Mouse (Mus musculus) small intestine, adult 2 months (tissue): Measurements from ENCODE around the gene Cxcl9. TPM values are rescaled to one million over a fixed set of nuclear protein-coding genes. Genes with fewer than 3 reads are reported as not detected.

Experiments
- H3K27ac ChIP-seq: fragments of 200-500 bp; 2 replicates; pipeline ENCODE4 v1.5.1; 2012; ENCODE audit warnings: low read depth, low read length, control low read depth, inconsistent platforms; ENCODE audit not compliant: insufficient read depth
- H3K27me3 ChIP-seq: fragments of 200-500 bp; 2 replicates; pipeline ENCODE4 v1.6.1; 2012; ENCODE audit warnings: mild to moderate bottlenecking, moderate library complexity, low read length, inconsistent platforms; ENCODE audit not compliant: control insufficient read depth, insufficient read depth
- H3K36me3 ChIP-seq: fragments of 200-500 bp; 2 replicates; pipeline ENCODE4 v1.6.1; 2012; ENCODE audit warnings: mild to moderate bottlenecking, low read length, control low read depth, inconsistent platforms; ENCODE audit not compliant: control insufficient read depth, insufficient read depth
- H3K4me1 ChIP-seq: fragments of 200-500 bp; 2 replicates; pipeline ENCODE4 v1.6.1; 2012; ENCODE audit warnings: low read length, inconsistent platforms, mixed read lengths; ENCODE audit not compliant: control insufficient read depth, insufficient read depth, insufficient read length
- H3K4me3 ChIP-seq: fragments of 200-500 bp; 2 replicates; pipeline ENCODE4 v1.5.1; 2012; ENCODE audit warnings: low read depth, mild to moderate bottlenecking, control low read depth, inconsistent platforms, low read length, moderate library complexity
- CTCF ChIP-seq: fragments of 200-500 bp; IDR thresholded peaks from 2 replicates; pipeline ENCODE4 v1.5.1; 2012; ENCODE audit warnings: low read depth, mild to moderate bottlenecking, control low read depth, inconsistent platforms, low read length, moderate library complexity, mixed read lengths; ENCODE audit not compliant: insufficient replicate concordance, insufficient read length; ENCODE audit errors: extremely low read depth
- POLR2A ChIP-seq: fragments of 200-500 bp; IDR thresholded peaks from 2 replicates; pipeline ENCODE4 v1.6.1; 2012; ENCODE audit warnings: low read depth, mild to moderate bottlenecking, control low read depth, inconsistent platforms, low read length, moderate library complexity
- WGBS: fragments of 180-500 bp; shearing (Covaris S2); methylation state at CpG from one replicate; pipeline ENCODE4 v1.1.7; 2018; 5-methylcytosine and 5-hydroxymethylcytosine counted together
- polyA plus RNA-seq: library from polyadenylated mRNA; depleted of rRNA; stranded (reverse); fragments of >200 nt; gene quantifications from 2 replicates; pipeline ENCODE4 v1.2.3, GENCODE M21; 2012; rRNA removed

Gene Cxcl9
- polyA plus RNA-seq, 1 experiment = 7.9 TPM

DNA sequence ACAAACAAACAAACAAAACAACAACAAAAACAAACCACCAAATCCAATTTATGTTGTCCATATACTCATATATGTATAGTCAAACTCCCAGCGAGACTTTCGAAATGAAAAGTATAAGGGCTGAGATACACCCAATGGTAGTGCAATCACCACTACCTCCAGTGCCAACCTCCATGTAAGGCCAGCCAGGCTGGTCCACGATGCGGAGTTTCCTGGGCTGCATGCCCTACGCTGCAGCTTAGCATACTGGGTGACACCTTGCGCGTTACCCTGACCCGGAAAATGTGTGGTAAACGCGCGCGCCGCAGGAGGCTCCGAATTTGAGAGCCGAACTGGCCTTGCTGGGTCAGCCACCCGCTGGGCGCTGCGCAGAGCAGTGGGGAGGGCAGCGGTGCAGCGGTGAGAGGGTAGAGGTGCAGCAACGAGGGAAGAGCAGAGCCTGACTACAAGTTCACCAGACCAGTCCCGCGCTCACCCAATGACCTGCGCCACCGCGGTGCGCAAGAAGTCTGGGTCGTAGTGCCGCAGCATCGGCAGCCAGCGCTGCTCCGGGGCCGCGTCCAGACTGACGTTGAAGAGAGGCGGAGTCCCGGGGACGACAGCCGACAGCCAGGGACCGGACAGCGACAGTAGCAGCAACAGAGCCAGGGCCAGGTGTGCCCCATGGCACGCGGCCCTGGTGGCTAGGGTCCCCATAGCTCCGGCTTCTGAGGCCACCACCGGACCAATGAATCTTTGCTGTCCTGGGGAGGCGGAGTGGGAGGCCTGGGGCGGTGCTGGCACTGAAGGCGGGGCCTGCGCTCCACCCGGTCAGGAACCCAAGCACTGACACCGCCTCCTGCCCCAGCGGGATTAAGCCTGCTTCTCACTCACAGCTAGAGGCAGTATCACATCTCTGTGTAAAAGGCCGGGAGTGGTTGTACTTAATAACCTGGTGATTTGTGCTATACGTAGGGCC is 50.2 kb downstream of the Cxcl9 start, which contains the start of gene Naaa:
TSS of gene Naaa (minus strand) at position 734 of the 958 bp plus-strand sequence.
- Histone ChIP-seq H3K27me3 (no peaks in the 10 kb centered on the region), H3K4me1 (peaks cover 19% of the 10 kb centered on the region), H3K36me3 (peaks cover 4% of the 10 kb centered on the region; the same call in 1 of the 2 replicates), H3K27ac (peak within 1 kb of the TSS; percentile 87), H3K4me3 (peak within 1 kb of the TSS; percentile 83)
- WGBS = 1% methylated on average over 54 of the region's 54 CpGs
- peak; percentile 88 for TF ChIP-seq POLR2A
- TF ChIP-seq CTCF = peak; percentile 37; the same call in 1 of the 2 replicates

Other genes starting within 250 kb of the Cxcl9 start
- gene G3bp2, start 244.4 kb downstream of the Cxcl9 start, polyA plus RNA-seq = 3.1 and 6.9 TPM in 2 replicates
- 15.7 and 25.1 TPM in 2 replicates for gene Uso1, start 190.1 kb downstream of the Cxcl9 start, polyA plus RNA-seq
- not detected in 2 replicates for gene U90926, start 112.7 kb downstream of the Cxcl9 start, polyA plus RNA-seq
- gene Ppef2, start 71.8 kb downstream of the Cxcl9 start, polyA plus RNA-seq = 0.36 and 1.4 TPM in 2 replicates
- 28.9 and 59.9 TPM in 2 replicates for gene Naaa, start 49.9 kb downstream of the Cxcl9 start, polyA plus RNA-seq
- gene Sdad1, start 17.6 kb downstream of the Cxcl9 start, polyA plus RNA-seq = 2.4 and 4.2 TPM in 2 replicates
- 1.1 and 1.9 TPM in 2 replicates for gene Art3, start 3.7 kb upstream of the Cxcl9 start, polyA plus RNA-seq
- gene Cxcl10, start 20.8 kb upstream of the Cxcl9 start, polyA plus RNA-seq = 5.0 and 9.6 TPM in 2 replicates
- gene Nup54, start 107.1 kb upstream of the Cxcl9 start, polyA plus RNA-seq = 6.7 and 6.9 TPM in 2 replicates
- gene Scarb2, start 178.8 kb upstream of the Cxcl9 start, polyA plus RNA-seq = 7.9 and 8.4 TPM in 2 replicates
- gene Fam47e, start 227.0 kb upstream of the Cxcl9 start, polyA plus RNA-seq = not detected in 2 replicates